Mouse (Mus musculus) heart, adult 9 months (tissue): ENCODE results near the gene Bloc1s5.

Experiments
- DNase-seq, 2 experiments: peaks; one replicate each; pipeline ENCODE4 v3.0.0; 2022; ENCODE audit warnings: low spot score in 2 of 2

Gene Bloc1s5

GRCm38 (mm10) chr13:38565245-38565644 lies 69.7 kb downstream of the Bloc1s5 start:
- no peak for DNase-seq

- no peak for DNase-seq
Observed at GRCm38 (mm10) chr13:38554611-38555010, 80.3 kb downstream of the Bloc1s5 start.

GRCm38 (mm10) chr13:38554210-38554609 lies 80.7 kb downstream of the Bloc1s5 start:
- DNase-seq: no peak

GRCm38 (mm10) chr13:38548681-38549080 lies 86.2 kb downstream of the Bloc1s5 start:
- no peak for DNase-seq

GRCm38 (mm10) chr13:38547717-38548116 lies 87.2 kb downstream of the Bloc1s5 start:
- DNase-seq: no peak

GRCm38 (mm10) chr13:38546754-38547153 lies 88.2 kb downstream of the Bloc1s5 start:
- no peak for DNase-seq

- peak in 1 of 2 experiments; percentile 30 for DNase-seq
Observed at GRCm38 (mm10) chr13:38545460-38545859, 89.4 kb downstream of the Bloc1s5 start.

GRCm38 (mm10) chr13:38544769-38545445 lies 90.0 kb downstream of the Bloc1s5 start:
- no peak for DNase-seq

- DNase-seq: no peak
Observed at GRCm38 (mm10) chr13:38543455-38544125, 91.3 kb downstream of the Bloc1s5 start.
